Mouse (Mus musculus) T-cell, adult 2 months (primary cell): ENCODE measurements around the gene Gys2.
"Not testable (repeated sequence)": the region's sequence is repeated elsewhere in the genome, so short reads cannot be mapped to it uniquely, and the experiment has no call there.

Experiments
- DNase-seq: peaks from one replicate; pipeline ENCODE4 v3.0.0; 2022; ENCODE audit warnings: low spot score

Gene Gys2

GRCm38 (mm10) chr6:142472801-142473203 is at the start of gene Gys2:
Gene Gys2 (minus strand): TSS chr6:142473109.
- no peak for DNase-seq

GRCm38 (mm10) chr6:142521591-142522110 is 48.7 kb upstream of the Gys2 start:
- no peak for DNase-seq

DNA sequence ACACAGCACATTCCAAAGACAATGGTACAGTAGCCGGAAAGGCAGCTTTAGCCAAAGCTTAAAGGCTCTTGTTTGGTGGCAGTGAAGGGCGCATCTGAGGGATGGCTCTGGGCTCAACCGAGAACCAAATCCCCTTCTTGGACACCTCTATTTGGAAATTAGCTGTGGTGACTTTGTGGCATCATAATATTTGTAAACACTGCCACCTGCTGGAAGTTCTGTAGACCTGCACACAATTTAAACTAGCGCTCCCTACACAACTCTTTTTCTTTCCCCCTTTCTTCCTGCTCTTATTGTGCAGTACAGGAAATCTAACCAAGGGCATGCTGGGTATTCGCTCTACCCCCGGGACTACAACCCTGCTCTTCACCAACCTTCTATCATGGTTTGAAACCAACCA is 46.2 kb upstream of the Gys2 start:
- peak; percentile 30 for DNase-seq

DNA sequence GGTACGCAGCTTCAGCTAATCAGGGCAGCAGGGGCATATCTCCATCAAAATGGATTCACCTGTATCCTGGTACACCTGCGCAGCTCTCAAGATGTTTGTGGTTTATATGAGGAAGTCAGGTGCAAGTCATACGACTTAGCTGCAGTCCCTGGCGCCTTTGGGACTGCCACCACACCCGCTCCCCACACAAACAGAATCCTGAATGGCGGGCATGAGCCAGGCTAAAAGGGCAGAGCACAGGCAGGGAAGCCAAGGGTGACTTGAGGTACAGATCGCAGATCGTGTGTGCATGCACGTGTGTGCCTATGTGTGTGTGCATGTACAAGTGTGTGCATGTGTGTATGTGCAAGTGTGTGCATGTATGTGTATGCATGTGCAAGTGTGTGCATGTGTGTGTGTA is 42.5 kb upstream of the Gys2 start:
- not testable (repeated sequence) for DNase-seq

DNA sequence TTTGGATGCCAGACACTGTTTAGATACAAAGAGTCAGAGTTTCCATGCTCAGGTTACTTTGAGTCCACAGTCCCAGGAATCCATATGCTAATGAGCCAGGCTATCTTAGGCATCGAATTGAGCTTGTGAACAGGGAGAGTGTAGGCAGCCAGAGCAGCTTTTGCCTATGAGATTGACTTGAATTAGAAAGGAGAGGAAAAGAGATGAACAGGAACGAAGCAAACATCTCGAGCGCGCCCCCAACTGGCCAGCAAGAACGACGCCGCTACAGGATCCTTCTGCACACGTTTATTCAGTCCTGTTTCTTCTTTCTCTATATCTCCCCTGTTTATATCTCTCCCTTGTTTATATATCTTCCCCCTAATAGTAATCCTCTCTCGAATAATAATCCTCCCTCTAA is 42.0 kb upstream of the Gys2 start:
- peak; percentile 16 for DNase-seq

DNA sequence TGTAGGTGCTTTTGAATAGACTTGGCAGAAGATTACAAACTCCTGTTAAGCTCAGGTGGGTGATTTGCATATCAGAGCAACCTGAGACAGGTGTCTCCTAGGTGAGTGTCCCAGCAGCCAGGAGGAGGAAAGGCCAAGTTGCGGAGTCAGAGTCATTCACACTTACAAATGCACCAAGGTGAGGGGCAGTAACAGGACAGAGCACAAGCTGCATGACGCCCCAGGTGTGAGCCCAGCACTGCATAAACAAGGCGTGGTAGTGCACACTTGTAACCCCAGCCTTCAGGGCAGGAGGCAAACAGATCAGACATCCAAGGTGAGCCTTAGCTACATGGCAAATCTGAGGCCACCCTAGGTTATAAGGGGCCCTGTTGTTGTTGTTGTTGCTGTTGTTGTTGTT is 40.0 kb upstream of the Gys2 start:
- no peak for DNase-seq

- DNase-seq: no peak
These were observed 38.7 kb upstream of the Gys2 start for GRCm38 (mm10) chr6:142511516-142512135.

DNA sequence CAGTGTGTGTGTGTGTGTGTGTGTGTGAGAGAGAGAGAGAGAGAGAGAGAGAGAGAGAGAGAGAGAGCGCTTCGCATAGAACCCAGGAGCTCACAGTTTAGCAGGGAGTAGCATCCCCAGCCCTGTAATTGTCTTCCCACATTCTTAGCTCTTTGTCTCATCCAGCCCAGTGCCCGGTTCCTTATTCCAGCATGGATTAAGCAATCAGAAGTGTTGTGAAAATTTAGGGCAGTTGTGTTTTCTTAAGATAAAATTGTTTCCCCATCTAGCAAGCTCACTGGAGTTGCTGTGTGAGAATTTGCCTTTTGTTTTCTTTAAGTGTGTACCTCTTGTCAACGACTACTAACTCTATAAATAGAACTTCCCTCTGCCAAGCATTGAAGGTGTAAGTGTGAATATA is 35.8 kb upstream of the Gys2 start:
- DNase-seq: no peak

DNA sequence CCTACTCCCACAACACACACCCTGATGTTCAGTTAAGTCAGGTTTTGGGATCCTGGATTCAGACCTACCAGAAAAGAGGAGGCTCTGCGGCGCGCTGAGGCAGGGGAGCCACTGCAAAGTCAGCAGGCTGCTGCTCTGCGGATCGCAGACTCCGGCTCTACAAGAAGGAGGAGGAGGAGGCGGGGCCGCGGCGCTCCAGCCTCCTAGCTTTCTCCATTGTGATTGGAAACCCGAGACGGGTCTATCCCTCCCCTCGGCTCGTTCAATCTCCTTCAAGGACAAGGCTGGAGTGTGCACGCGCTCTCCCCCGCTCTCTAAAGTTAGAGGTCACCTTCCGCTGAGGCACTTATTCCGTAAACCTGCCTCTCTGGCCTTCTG is 34.9 kb upstream of the Gys2 start, which contains the start of gene Ldhb:
Ldhb (minus strand) TSS at position 173 of the 378 bp plus-strand sequence.
- DNase-seq: peak; percentile 82

- DNase-seq: no peak
These were observed 34.3 kb upstream of the Gys2 start for GRCm38 (mm10) chr6:142507033-142507784.

- DNase-seq: no peak
These were observed 33.6 kb upstream of the Gys2 start for GRCm38 (mm10) chr6:142506338-142507032.

DNA sequence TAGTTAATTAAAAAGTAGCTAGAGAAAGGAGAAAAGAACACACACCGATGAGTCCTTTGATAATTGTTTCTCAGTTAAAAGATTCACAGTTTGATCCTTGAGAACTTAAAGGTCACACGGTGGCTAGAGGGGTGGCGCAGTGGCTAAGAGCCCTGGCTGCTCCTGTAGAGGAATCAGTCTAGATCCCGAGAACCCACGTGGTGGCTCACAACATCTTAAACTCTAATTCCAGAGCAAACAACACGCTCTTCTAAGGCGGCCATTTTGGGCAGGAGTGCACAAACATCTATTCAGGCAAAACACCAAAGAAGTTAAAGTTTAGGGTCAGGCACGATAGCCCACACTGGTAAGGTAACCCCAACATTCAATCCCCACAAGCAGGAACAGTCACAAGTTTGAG is 30.7 kb upstream of the Gys2 start:
- DNase-seq: no peak

GRCm38 (mm10) chr6:142502519-142503125 is 29.7 kb upstream of the Gys2 start:
- DNase-seq: no peak

DNA sequence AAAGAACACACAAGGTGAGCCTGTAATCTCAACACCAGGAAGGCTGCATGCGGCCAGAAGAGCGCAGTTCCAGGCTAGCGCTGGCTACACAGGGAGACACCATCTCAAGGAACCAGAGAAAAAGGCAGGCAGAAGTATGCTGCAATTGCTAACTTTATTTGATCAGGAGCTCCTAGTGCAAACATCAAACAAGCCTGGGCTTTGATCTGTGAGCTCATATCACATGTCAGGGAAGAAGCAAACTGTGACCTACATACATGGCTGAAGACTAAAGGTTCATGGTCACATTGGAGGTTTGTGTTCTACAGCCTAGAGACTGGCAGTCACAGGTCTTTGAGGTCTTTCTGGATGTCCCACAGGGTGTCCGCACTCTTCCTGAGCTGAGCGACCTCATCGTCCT is 17.2 kb upstream of the Gys2 start:
- not testable (repeated sequence) for DNase-seq

- no peak for DNase-seq
These were observed 14.7 kb upstream of the Gys2 start for GRCm38 (mm10) chr6:142487638-142488037.

GRCm38 (mm10) chr6:142485478-142486123 is 12.7 kb upstream of the Gys2 start:
- DNase-seq: no peak

GRCm38 (mm10) chr6:142477239-142477638 is 4.3 kb upstream of the Gys2 start:
- no peak for DNase-seq

GRCm38 (mm10) chr6:142471141-142471540 is 1.8 kb downstream of the Gys2 start:
- no peak for DNase-seq

- DNase-seq: no peak
These were observed 3.3 kb downstream of the Gys2 start for GRCm38 (mm10) chr6:142469602-142470001.

DNA sequence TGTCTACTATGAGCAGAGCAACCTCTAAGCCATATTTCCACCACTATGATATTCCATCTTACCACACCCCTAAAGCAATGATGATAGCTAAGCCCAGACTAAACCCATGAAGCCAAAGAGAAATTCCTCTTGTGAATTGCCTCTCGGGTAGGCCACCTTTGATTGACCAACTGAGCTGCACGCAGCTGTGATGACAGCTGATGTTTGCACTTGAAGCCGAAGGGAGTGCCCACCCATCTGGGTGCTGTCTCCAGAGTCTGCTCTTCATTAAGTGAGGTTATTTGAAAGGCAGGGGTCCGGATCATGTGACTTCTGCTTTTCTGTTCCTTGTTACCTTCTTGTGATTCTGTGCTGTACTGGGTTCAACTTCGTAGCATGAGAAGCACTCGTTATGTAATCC is 10.7 kb downstream of the Gys2 start:
- no peak for DNase-seq

DNA sequence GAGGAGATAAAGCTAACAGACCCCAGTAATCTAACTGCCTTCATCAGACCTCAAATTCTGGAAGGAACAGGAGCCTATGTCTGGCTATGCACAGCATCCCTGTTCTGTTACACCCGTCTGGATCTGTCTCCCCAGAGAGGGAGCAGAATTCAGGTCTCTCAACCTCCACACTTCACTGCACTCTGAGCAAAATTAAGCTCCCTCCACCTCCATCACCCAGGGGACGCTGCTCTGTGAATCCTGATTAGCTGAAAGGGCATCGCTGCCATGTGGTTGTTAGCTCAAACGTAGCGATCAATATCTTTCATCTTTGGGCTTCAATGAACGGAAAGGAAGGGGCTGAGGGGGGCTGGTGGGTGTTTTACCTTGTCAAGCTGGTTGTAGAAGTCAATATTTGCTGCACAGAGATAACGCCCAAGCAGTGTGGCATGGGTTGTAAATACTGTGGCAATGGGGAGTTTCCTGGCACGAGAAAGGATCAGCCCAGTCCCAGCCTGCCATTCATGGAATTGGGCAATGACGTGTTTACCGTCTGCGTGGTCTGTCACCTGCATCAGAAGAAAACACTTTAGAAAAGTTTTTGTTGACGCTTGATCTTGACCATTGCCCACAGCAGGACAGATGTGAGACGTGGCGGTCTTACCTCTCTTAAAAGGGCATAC is 13.8 kb downstream of the Gys2 start:
- DNase-seq: no peak
